Mouse (Mus musculus) liver, embryonic 14.5 days (tissue): Measurements from ENCODE around the gene Olfr1315-ps1. TPM values are rescaled to one million over a fixed set of nuclear protein-coding genes. Genes with fewer than 3 reads are reported as not detected.

ENCODE experiments used
- ATAC-seq: fragments of 200-750 bp; cut with Nextera tagmentation; 2 replicates; pipeline ENCODE4 v1.8.0; 2017; ENCODE audit warnings: moderate number of reproducible peaks, mild to moderate bottlenecking, moderate library complexity; ENCODE audit not compliant: insufficient read depth
- DNase-seq, 3 experiments: peaks; one replicate each; pipeline ENCODE4 v3.0.0-alpha.2; 2012 to 2013; ENCODE audit warnings: low read depth in 3 of 3, low spot score in 3 of 3
- H3K27ac ChIP-seq: fragments of 300-500 bp; sonication (generic); 2 replicates; pipeline ENCODE4 v1.5.1; 2014; ENCODE audit warnings: moderate library complexity, mild to moderate bottlenecking, control low read depth, inconsistent platforms
- H3K27me3 ChIP-seq: fragments of 300-500 bp; sonication (generic); 2 replicates; pipeline ENCODE4 v1.6.1; 2014; ENCODE audit warnings: mild to moderate bottlenecking, low read length, moderate library complexity; ENCODE audit not compliant: control insufficient read depth, insufficient read depth
- H3K36me3 ChIP-seq: fragments of 300-500 bp; sonication (generic); replicated peaks from 2 replicates; pipeline ENCODE4 v1.6.1; 2014; ENCODE audit warnings: low read depth; ENCODE audit not compliant: control insufficient read depth, insufficient read depth
- H3K4me1 ChIP-seq, 2 experiments: fragments of 200-500 bp in 1 of 2; fragments of 300-500 bp in 1 of 2; sonication (generic) in 1 of 2; replicated peaks; 2 replicates each; pipeline ENCODE4 v1.6.1; 2012 to 2014; ENCODE audit warnings: antibody characterized with exemption in 1 of 2, inconsistent platforms in 1 of 2, low read length in 1 of 2; ENCODE audit not compliant: control insufficient read depth in 2 of 2, insufficient read depth in 2 of 2
- H3K4me2 ChIP-seq: fragments of 300-500 bp; sonication (generic); 2 replicates; pipeline ENCODE4 v1.6.1; 2014; ENCODE audit warnings: low read depth, mild to moderate bottlenecking, control low read depth, moderate library complexity
- H3K4me3 ChIP-seq, 2 experiments: fragments of 200-500 bp in 1 of 2; fragments of 300-500 bp in 1 of 2; sonication (generic) in 1 of 2; 2 replicates each; pipeline ENCODE4 v1.5.1; 2012 to 2014; ENCODE audit warnings: low read depth in 2 of 2, low read length in 2 of 2, mild to moderate bottlenecking in 2 of 2, control low read depth in 1 of 2, inconsistent platforms in 1 of 2, moderate library complexity in 1 of 2; ENCODE audit not compliant: insufficient read depth in 1 of 2
- H3K9ac ChIP-seq: fragments of 300-500 bp; sonication (generic); replicated peaks from 2 replicates; pipeline ENCODE4 v1.6.1; 2014; ENCODE audit warnings: mild to moderate bottlenecking, control low read depth, moderate library complexity
- H3K9me3 ChIP-seq: fragments of 300-500 bp; sonication (generic); 2 replicates; pipeline ENCODE4 v1.6.1; 2016; ENCODE audit warnings: low read length, mixed read lengths; ENCODE audit not compliant: control insufficient read depth
- CTCF ChIP-seq: IDR thresholded peaks from 2 replicates; pipeline ENCODE4 v1.5.1; 2016; ENCODE audit warnings: antibody characterized with exemption, low read depth, control low read depth
- EP300 ChIP-seq: IDR thresholded peaks from 2 replicates; pipeline ENCODE4 v1.6.1; 2016; ENCODE audit warnings: antibody characterized with exemption, low read depth
- polyA plus RNA-seq, 2 experiments: library from polyadenylated mRNA; depleted of rRNA in 1 of 2; stranded (reverse) in 1 of 2; unstranded in 1 of 2; fragments of >200 nt; fragmentation: Nextera tagmentation in 1 of 2; extraction: Ambion mirVana in 1 of 2; gene quantifications; 2 replicates each; pipeline versions ENCODE4 v1.2.1 to v1.2.3; 2012 to 2014

Gene Olfr1315-ps1
- polyA plus RNA-seq, 2 experiments: not detected

GRCm38 (mm10) chr2:112077743-112078142 is 37.5 kb downstream of the Olfr1315-ps1 start, which contains the start of gene Olfr1313:
TSS of gene Olfr1313 (minus strand) at chr2:112077843.
- Histone ChIP-seq H3K4me3 (no peak within 1 kb of the TSS), H3K9me3 (no peaks in the 10 kb centered on the region), H3K4me1 (no peaks in the 10 kb centered on the region), H3K4me2 (no peak within 1 kb of the TSS), H3K27ac (no peak within 1 kb of the TSS), H3K9ac (no peak within 1 kb of the TSS), H3K27me3 (no peaks in the 10 kb centered on the region), H3K36me3 (no peaks in the 10 kb centered on the region)
- DNase-seq (no peak), ATAC-seq (no peak)
- TF ChIP-seq EP300: no peak
- no peak for TF ChIP-seq CTCF

Other genes starting within 250 kb of the Olfr1315-ps1 start
- not detected in 2 replicates for gene Olfr1305, start 238.3 kb downstream of the Olfr1315-ps1 start, polyA plus RNA-seq (2012; rRNA removed)
- gene Olfr1305, start 238.3 kb downstream of the Olfr1315-ps1 start, polyA plus RNA-seq (2014; fragmentation: Nextera tagmentation; extraction: Ambion mirVana): not detected in 2 replicates
- gene Olfr1306, start 199.2 kb downstream of the Olfr1315-ps1 start, polyA plus RNA-seq (2012; rRNA removed): not detected in 2 replicates
- gene Olfr1306, start 199.2 kb downstream of the Olfr1315-ps1 start, polyA plus RNA-seq (2014; fragmentation: Nextera tagmentation; extraction: Ambion mirVana): not detected in 2 replicates
- gene Olfr1307, start 166.0 kb downstream of the Olfr1315-ps1 start, polyA plus RNA-seq (2012; rRNA removed): not detected in 2 replicates
- not detected in 2 replicates for gene Olfr1307, start 166.0 kb downstream of the Olfr1315-ps1 start, polyA plus RNA-seq (2014; fragmentation: Nextera tagmentation; extraction: Ambion mirVana)
- not detected in 2 replicates for gene Olfr1308, start 150.5 kb downstream of the Olfr1315-ps1 start, polyA plus RNA-seq (2012; rRNA removed)
- not detected in 2 replicates for gene Olfr1308, start 150.5 kb downstream of the Olfr1315-ps1 start, polyA plus RNA-seq (2014; fragmentation: Nextera tagmentation; extraction: Ambion mirVana)
- not detected in 2 replicates for gene Olfr1309, start 125.2 kb downstream of the Olfr1315-ps1 start, polyA plus RNA-seq (2012; rRNA removed)
- gene Olfr1309, start 125.2 kb downstream of the Olfr1315-ps1 start, polyA plus RNA-seq (2014; fragmentation: Nextera tagmentation; extraction: Ambion mirVana): not detected in 2 replicates
- not detected in 2 replicates for gene Olfr1310, start 102.7 kb downstream of the Olfr1315-ps1 start, polyA plus RNA-seq (2012; rRNA removed)
- not detected in 2 replicates for gene Olfr1310, start 102.7 kb downstream of the Olfr1315-ps1 start, polyA plus RNA-seq (2014; fragmentation: Nextera tagmentation; extraction: Ambion mirVana)
- gene Olfr1311, start 91.0 kb downstream of the Olfr1315-ps1 start, polyA plus RNA-seq (2012; rRNA removed): not detected in 2 replicates
- not detected in 2 replicates for gene Olfr1311, start 91.0 kb downstream of the Olfr1315-ps1 start, polyA plus RNA-seq (2014; fragmentation: Nextera tagmentation; extraction: Ambion mirVana)
- gene Olfr1312, start 65.2 kb downstream of the Olfr1315-ps1 start, polyA plus RNA-seq (2012; rRNA removed): not detected in 2 replicates
- not detected in 2 replicates for gene Olfr1312, start 65.2 kb downstream of the Olfr1315-ps1 start, polyA plus RNA-seq (2014; fragmentation: Nextera tagmentation; extraction: Ambion mirVana)
- gene Olfr1313, start 37.6 kb downstream of the Olfr1315-ps1 start, polyA plus RNA-seq (2012; rRNA removed): not detected in 2 replicates
- gene Olfr1313, start 37.6 kb downstream of the Olfr1315-ps1 start, polyA plus RNA-seq (2014; fragmentation: Nextera tagmentation; extraction: Ambion mirVana): not detected in 2 replicates
- gene Olfr1314, start 18.7 kb downstream of the Olfr1315-ps1 start, polyA plus RNA-seq (2012; rRNA removed): not detected in 2 replicates
- gene Olfr1314, start 18.7 kb downstream of the Olfr1315-ps1 start, polyA plus RNA-seq (2014; fragmentation: Nextera tagmentation; extraction: Ambion mirVana): not detected in 2 replicates
- not detected in 2 replicates for gene Olfr1316, start 19.5 kb upstream of the Olfr1315-ps1 start, polyA plus RNA-seq (2012; rRNA removed)
- not detected in 2 replicates for gene Olfr1316, start 19.5 kb upstream of the Olfr1315-ps1 start, polyA plus RNA-seq (2014; fragmentation: Nextera tagmentation; extraction: Ambion mirVana)
- gene Olfr1317, start 24.9 kb upstream of the Olfr1315-ps1 start, polyA plus RNA-seq (2012; rRNA removed): not detected in 2 replicates
- gene Olfr1317, start 24.9 kb upstream of the Olfr1315-ps1 start, polyA plus RNA-seq (2014; fragmentation: Nextera tagmentation; extraction: Ambion mirVana): not detected in 2 replicates
- gene Olfr1318, start 38.8 kb upstream of the Olfr1315-ps1 start, polyA plus RNA-seq (2012; rRNA removed): not detected in 2 replicates
- gene Olfr1318, start 38.8 kb upstream of the Olfr1315-ps1 start, polyA plus RNA-seq (2014; fragmentation: Nextera tagmentation; extraction: Ambion mirVana): not detected in 2 replicates
- 2.4 and 2.9 TPM in 2 replicates for gene Lpcat4, start 124.0 kb upstream of the Olfr1315-ps1 start, polyA plus RNA-seq (2012; rRNA removed)
- gene Lpcat4, start 124.0 kb upstream of the Olfr1315-ps1 start, polyA plus RNA-seq (2014; fragmentation: Nextera tagmentation; extraction: Ambion mirVana): 1.9 and 2.1 TPM in 2 replicates
- not detected in 2 replicates for gene Nutm1, start 143.9 kb upstream of the Olfr1315-ps1 start, polyA plus RNA-seq (2012; rRNA removed)
- gene Nutm1, start 143.9 kb upstream of the Olfr1315-ps1 start, polyA plus RNA-seq (2014; fragmentation: Nextera tagmentation; extraction: Ambion mirVana): not detected in 2 replicates
- 82.3 and 93.1 TPM in 2 replicates for gene Nop10, start 146.5 kb upstream of the Olfr1315-ps1 start, polyA plus RNA-seq (2012; rRNA removed)
- 164 and 166 TPM in 2 replicates for gene Nop10, start 146.5 kb upstream of the Olfr1315-ps1 start, polyA plus RNA-seq (2014; fragmentation: Nextera tagmentation; extraction: Ambion mirVana)
- 6.9 and 8.7 TPM in 2 replicates for gene Slc12a6, start 150.4 kb upstream of the Olfr1315-ps1 start, polyA plus RNA-seq (2012; rRNA removed)
- gene Slc12a6, start 150.4 kb upstream of the Olfr1315-ps1 start, polyA plus RNA-seq (2014; fragmentation: Nextera tagmentation; extraction: Ambion mirVana): 3.4 and 4.9 TPM in 2 replicates
- not detected in 2 replicates for gene Gm21985, start 150.9 kb upstream of the Olfr1315-ps1 start, polyA plus RNA-seq (2012; rRNA removed)
- not detected in 2 replicates for gene Gm21985, start 150.9 kb upstream of the Olfr1315-ps1 start, polyA plus RNA-seq (2014; fragmentation: Nextera tagmentation; extraction: Ambion mirVana)